Mouse (Mus musculus) ovary, postnatal 14 days (tissue): ENCODE measurements around the gene Caln1.
A peak's percentile ranks its signal among the peaks of the same experiment; 100 is the strongest.
"Not testable (repeated sequence)": the region's sequence is repeated elsewhere in the genome, so short reads cannot be mapped to it uniquely, and the experiment has no call there.

Experiments
- DNase-seq: peaks from one replicate; pipeline ENCODE4 v3.0.0; 2022; ENCODE audit warnings: low spot score

Gene Caln1

GRCm38 (mm10) chr5:130547496-130547895, 178.2 kb downstream of the Caln1 start:
- DNase-seq = no peak

GRCm38 (mm10) chr5:130553916-130554315, 184.7 kb downstream of the Caln1 start:
- DNase-seq = no peak

- DNase-seq = no peak
Measured at GRCm38 (mm10) chr5:130563146-130563545, 193.9 kb downstream of the Caln1 start.

GRCm38 (mm10) chr5:130566002-130566401, 196.7 kb downstream of the Caln1 start:
- DNase-seq = no peak

GRCm38 (mm10) chr5:130577581-130577980, 208.3 kb downstream of the Caln1 start:
- DNase-seq = no peak

- DNase-seq = no peak
Measured at GRCm38 (mm10) chr5:130584042-130584441, 214.8 kb downstream of the Caln1 start.

- DNase-seq = no peak
Measured at GRCm38 (mm10) chr5:130586257-130586656, 217.0 kb downstream of the Caln1 start.

GRCm38 (mm10) chr5:130596541-130596940, 227.3 kb downstream of the Caln1 start:
- no peak for DNase-seq

- DNase-seq = no peak
Measured at GRCm38 (mm10) chr5:130613657-130614056, 244.4 kb downstream of the Caln1 start.

- no peak for DNase-seq
Measured at GRCm38 (mm10) chr5:130614209-130614608, 245.0 kb downstream of the Caln1 start.

- no peak for DNase-seq
Measured at GRCm38 (mm10) chr5:130620060-130620459, 250.8 kb downstream of the Caln1 start.

- peak; percentile 46 for DNase-seq
Measured at GRCm38 (mm10) chr5:130623206-130623605, 254.0 kb downstream of the Caln1 start.

- no peak for DNase-seq
Measured at GRCm38 (mm10) chr5:130627800-130628199, 258.5 kb downstream of the Caln1 start.

GRCm38 (mm10) chr5:130635397-130635796, 266.1 kb downstream of the Caln1 start:
- DNase-seq = no peak

GRCm38 (mm10) chr5:130641881-130642280, 272.6 kb downstream of the Caln1 start:
- no peak for DNase-seq

- not testable (repeated sequence) for DNase-seq
Measured at GRCm38 (mm10) chr5:130646126-130646525, 276.9 kb downstream of the Caln1 start.

GRCm38 (mm10) chr5:130658141-130658540, 288.9 kb downstream of the Caln1 start:
- no peak for DNase-seq

- DNase-seq = no peak
Measured at GRCm38 (mm10) chr5:130666091-130666490, 296.8 kb downstream of the Caln1 start.

GRCm38 (mm10) chr5:130672588-130672987, 303.3 kb downstream of the Caln1 start:
- no peak for DNase-seq

- DNase-seq = no peak
Measured at GRCm38 (mm10) chr5:130673092-130673491, 303.8 kb downstream of the Caln1 start.

- no peak for DNase-seq
Measured at GRCm38 (mm10) chr5:130677895-130678294, 308.6 kb downstream of the Caln1 start.

- no peak for DNase-seq
Measured at GRCm38 (mm10) chr5:130685911-130686658, 316.8 kb downstream of the Caln1 start.

- no peak for DNase-seq
Measured at GRCm38 (mm10) chr5:130688385-130689138, 319.3 kb downstream of the Caln1 start.
